Comparison of ENCODE assay signal across 24 mouse cellular contexts in the genomic region with DNA sequence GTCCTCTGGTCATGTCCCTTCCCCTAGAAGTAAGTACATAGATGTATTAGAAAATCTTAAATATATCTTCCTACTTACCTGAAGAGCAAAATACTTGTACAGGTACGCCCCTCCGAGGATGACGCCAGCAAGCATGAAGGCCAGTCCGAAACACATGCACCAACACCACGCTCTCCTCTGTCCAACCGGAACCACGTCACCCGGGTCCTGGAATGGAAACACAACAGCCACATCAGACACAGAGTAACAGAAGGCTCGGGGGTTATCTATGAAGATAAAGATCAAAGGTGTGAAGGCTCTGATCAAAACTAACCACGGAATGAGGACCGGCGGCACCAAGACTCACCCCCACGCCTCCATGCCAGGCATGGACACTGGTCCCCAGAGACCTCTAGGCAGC.
"Had no signal": no experiment of that assay in that cellular context is flagged by ENCODE, and none has a peak within 500 bp of the region (broad histone marks: within the 10 kb centered on the region; RNA-seq: fewer than 3 reads in every experiment).

No protein-coding gene starts in this region.

- H3K4me1 ChIP-seq: limb, embryonic 10.5 days had no signal

- H3K27ac ChIP-seq: forebrain, embryonic 15.5 days; heart, embryonic 10.5 days; heart, embryonic 13.5 days; heart, embryonic 15.5 days; hindbrain, embryonic 14.5 days; left cerebral cortex, adult 2 months; limb, embryonic 10.5 days; limb, embryonic 12.5 days; liver, embryonic 13.5 days had no signal

- H3K9ac ChIP-seq: forebrain, embryonic 15.5 days; forebrain, postnatal 0 days; heart, embryonic 13.5 days; heart, embryonic 15.5 days; hindbrain, embryonic 14.5 days; limb, embryonic 12.5 days; liver, embryonic 13.5 days had no signal

- ATAC-seq: forebrain, embryonic 15.5 days; forebrain, postnatal 0 days; hindbrain, embryonic 16.5 days had no signal

- H3K27me3 ChIP-seq: forebrain, embryonic 15.5 days; heart, embryonic 13.5 days; heart, embryonic 15.5 days; limb, embryonic 12.5 days; liver, embryonic 13.5 days had no signal

- H3K4me2 ChIP-seq: forebrain, embryonic 15.5 days; heart, embryonic 13.5 days; heart, embryonic 15.5 days; hindbrain, embryonic 14.5 days; limb, embryonic 12.5 days; liver, embryonic 11.5 days; liver, embryonic 13.5 days had no signal

- H3K4me3 ChIP-seq: forebrain, embryonic 15.5 days; heart, embryonic 10.5 days; heart, embryonic 13.5 days; heart, embryonic 15.5 days; left cerebral cortex, adult 2 months; limb, embryonic 10.5 days; limb, embryonic 12.5 days; liver, embryonic 13.5 days had no signal

- H3K9me3 ChIP-seq: forebrain, embryonic 15.5 days; heart, embryonic 10.5 days; heart, embryonic 13.5 days; heart, embryonic 15.5 days; limb, embryonic 10.5 days; limb, embryonic 12.5 days; liver, embryonic 13.5 days had no signal

- DNase-seq: forebrain, postnatal 0 days; gastrocnemius, postnatal 14 days; gastrocnemius, postnatal 36 days; heart, adult 18-20 months; heart, postnatal 14 days; heart, postnatal 36 days; kidney, adult 11 months; kidney, adult 8-10 months; kidney, postnatal 10 days; kidney, postnatal 25 days; kidney, postnatal 4 days; layer of hippocampus, adult 9-11 months; liver; liver, embryonic 13.5 days had no signal
